Mouse (Mus musculus) MEL (cell line): ENCODE measurements at regions not wholly inside any gene's neighbourhood (a gene's known extent, or its start where the extent isn't known, plus 50 kb on each side); places are given as distances from the start of the nearest gene placed in this dataset.

Source experiments
- DNase-seq: peaks from one replicate; pipeline ENCODE4 v3.0.0; 2011; ENCODE audit warnings: low read depth, low spot score
- H3K27ac ChIP-seq: 2 replicates; pipeline ENCODE4 v1.5.1; 2012; ENCODE audit warnings: low read depth, mild to moderate bottlenecking, control low read depth, low read length, moderate library complexity; ENCODE audit not compliant: control insufficient read depth
- H3K27me3 ChIP-seq, 2 experiments: fragments of 150-350 bp in 1 of 2; sonication (generic) in 1 of 2; 2 replicates each; pipeline ENCODE4 v1.6.1; 2012; ENCODE audit warnings: low read length in 2 of 2, mild to moderate bottlenecking in 2 of 2, improper control_type of control experiment in 1 of 2, moderate library complexity in 1 of 2; ENCODE audit not compliant: insufficient read depth in 2 of 2, control insufficient read depth in 1 of 2
- H3K36me3 ChIP-seq, 2 experiments: 2 replicates each; pipeline ENCODE4 v1.6.1; 2012 to 2014; ENCODE audit warnings: low read length in 2 of 2, improper control_type of control experiment in 1 of 2, inconsistent platforms in 1 of 2, mild to moderate bottlenecking in 1 of 2; ENCODE audit not compliant: insufficient read depth in 2 of 2, control insufficient read depth in 1 of 2
- H3K4me1 ChIP-seq, 2 experiments: fragments of 150-350 bp in 1 of 2; sonication (generic) in 1 of 2; 2 replicates each; pipeline ENCODE4 v1.6.1; 2012; ENCODE audit warnings: low read length in 2 of 2, improper control_type of control experiment in 1 of 2, mild to moderate bottlenecking in 1 of 2; ENCODE audit not compliant: insufficient read depth in 2 of 2, control insufficient read depth in 1 of 2
- H3K4me3 ChIP-seq, 2 experiments: fragments of 150-350 bp in 1 of 2; sonication (generic) in 1 of 2; 2 replicates each; pipeline ENCODE4 v1.5.1; 2012; ENCODE audit warnings: low read depth in 2 of 2, low read length in 2 of 2, mild to moderate bottlenecking in 2 of 2, moderate library complexity in 2 of 2, control low read depth in 1 of 2, improper control_type of control experiment in 1 of 2; ENCODE audit not compliant: control insufficient read depth in 1 of 2, insufficient read depth in 1 of 2
- H3K79me2 ChIP-seq: 2 replicates; pipeline ENCODE4 v1.6.1; 2012; ENCODE audit warnings: mild to moderate bottlenecking, low read length, moderate library complexity; ENCODE audit not compliant: control insufficient read depth, poor library complexity, insufficient read depth
- H3K9ac ChIP-seq: 2 replicates; pipeline ENCODE4 v1.6.1; 2012; ENCODE audit warnings: low read depth, mild to moderate bottlenecking, control low read depth, low read length, moderate library complexity; ENCODE audit not compliant: control insufficient read depth, poor library complexity, severe bottlenecking
- H3K9me3 ChIP-seq: fragments of 150-350 bp; sonication (generic); replicated peaks from 2 replicates; pipeline ENCODE4 v1.6.1; 2012; ENCODE audit warnings: mild to moderate bottlenecking, low read length, improper control_type of control experiment, moderate library complexity; ENCODE audit not compliant: insufficient read depth
- BHLHE40 ChIP-seq: IDR thresholded peaks from 2 replicates; pipeline ENCODE4 v1.6.1; 2012; ENCODE audit warnings: low read depth, mild to moderate bottlenecking, inconsistent platforms, low read length, improper control_type of control experiment, borderline replicate concordance
- CHD1 ChIP-seq: IDR thresholded peaks from 2 replicates; pipeline ENCODE4 v1.6.1; 2012; ENCODE audit warnings: low read depth, mild to moderate bottlenecking, inconsistent platforms, low read length, improper control_type of control experiment
- E2F4 ChIP-seq: IDR thresholded peaks from 2 replicates; pipeline ENCODE4 v1.6.1; 2011; ENCODE audit warnings: low read depth, low read length, improper control_type of control experiment, borderline replicate concordance
- EP300 ChIP-seq, 2 experiments: IDR thresholded peaks; 2 replicates each; pipeline ENCODE4 v1.6.1; 2011; ENCODE audit warnings: improper control_type of control experiment in 2 of 2, low read length in 2 of 2, low read depth in 1 of 2, mild to moderate bottlenecking in 1 of 2
- ETS1 ChIP-seq: IDR thresholded peaks from 2 replicates; pipeline ENCODE4 v1.6.1; 2012; ENCODE audit warnings: low read depth, mild to moderate bottlenecking, inconsistent platforms, low read length, improper control_type of control experiment, moderate library complexity
- GABPA ChIP-seq: IDR thresholded peaks from 2 replicates; pipeline ENCODE4 v1.6.1; 2012; ENCODE audit warnings: low read depth, mild to moderate bottlenecking, inconsistent platforms, low read length, improper control_type of control experiment, moderate library complexity
- GATA1 ChIP-seq: IDR thresholded peaks from 2 replicates; pipeline ENCODE4 v1.6.1; 2011; ENCODE audit warnings: low read depth, low read length, improper control_type of control experiment
- HCFC1 ChIP-seq: IDR thresholded peaks from 2 replicates; pipeline ENCODE4 v1.6.1; 2012; ENCODE audit warnings: low read depth, mild to moderate bottlenecking, inconsistent platforms, low read length, improper control_type of control experiment, moderate library complexity
- JUND ChIP-seq: IDR thresholded peaks from 2 replicates; pipeline ENCODE4 v1.6.1; 2011; ENCODE audit warnings: low read depth, mild to moderate bottlenecking, improper control_type of control experiment, low read length
- KAT2A ChIP-seq: conservative IDR thresholded peaks from 2 replicates; pipeline ENCODE4 v1.6.1; 2012; ENCODE audit warnings: low read depth, low read length, improper control_type of control experiment, inconsistent platforms
- MXI1 ChIP-seq: IDR thresholded peaks from 2 replicates; pipeline ENCODE4 v1.6.1; 2011; ENCODE audit warnings: mild to moderate bottlenecking, low read depth, low read length, improper control_type of control experiment
- MYC ChIP-seq: IDR thresholded peaks from 2 replicates; pipeline ENCODE4 v1.6.1; 2011; ENCODE audit warnings: low read depth, mild to moderate bottlenecking, low read length, improper control_type of control experiment, moderate library complexity
- NELFE ChIP-seq: IDR thresholded peaks from 2 replicates; pipeline ENCODE4 v1.6.1; 2011; ENCODE audit warnings: low read depth, low read length, improper control_type of control experiment
- NRF1 ChIP-seq: IDR thresholded peaks from 2 replicates; pipeline ENCODE4 v1.6.1; 2014; ENCODE audit warnings: low read depth, mild to moderate bottlenecking, inconsistent platforms, low read length, improper control_type of control experiment, moderate library complexity; ENCODE audit not compliant: poor library complexity, insufficient read depth, severe bottlenecking
- POLR2A ChIP-seq, 2 experiments: IDR thresholded peaks; 2 replicates each; pipeline ENCODE4 v1.6.1; 2011 to 2012; ENCODE audit warnings: low read length in 2 of 2, mild to moderate bottlenecking in 2 of 2, control low read depth in 1 of 2, improper control_type of control experiment in 1 of 2, low read depth in 1 of 2, moderate library complexity in 1 of 2; ENCODE audit not compliant: control insufficient read depth in 1 of 2, insufficient read depth in 1 of 2, poor library complexity in 1 of 2
- POLR2AphosphoS2 ChIP-seq: IDR thresholded peaks from 2 replicates; pipeline ENCODE4 v1.6.1; 2011; ENCODE audit warnings: low read length, improper control_type of control experiment
- POLR2AphosphoS5 ChIP-seq: IDR thresholded peaks from 2 replicates; pipeline ENCODE4 v1.6.1; 2012; ENCODE audit warnings: low read depth, borderline replicate concordance, mild to moderate bottlenecking, inconsistent platforms, low read length, moderate library complexity, mixed read lengths
- RAD21 ChIP-seq: IDR thresholded peaks from 2 replicates; pipeline ENCODE4 v1.6.1; 2011; ENCODE audit warnings: mild to moderate bottlenecking, low read depth, low read length, improper control_type of control experiment
- RCOR1 ChIP-seq: IDR thresholded peaks from 2 replicates; pipeline ENCODE4 v1.6.1; 2012; ENCODE audit warnings: low read depth, mild to moderate bottlenecking, inconsistent platforms, low read length, improper control_type of control experiment
- SIN3A ChIP-seq: IDR thresholded peaks from 2 replicates; pipeline ENCODE4 v1.6.1; 2012; ENCODE audit warnings: low read length, improper control_type of control experiment, inconsistent platforms
- SMC3 ChIP-seq: IDR thresholded peaks from 2 replicates; pipeline ENCODE4 v1.6.1; 2011; ENCODE audit warnings: low read depth, low read length, improper control_type of control experiment
- TBP ChIP-seq: IDR thresholded peaks from 2 replicates; pipeline ENCODE4 v1.8.0; 2011; ENCODE audit warnings: low read depth, low read length, improper control_type of control experiment
- TCF12 ChIP-seq: IDR thresholded peaks from 2 replicates; pipeline ENCODE4 v1.6.1; 2014; ENCODE audit warnings: low read depth, mild to moderate bottlenecking, inconsistent platforms, low read length, improper control_type of control experiment, moderate library complexity
- UBTF ChIP-seq: IDR thresholded peaks from 2 replicates; pipeline ENCODE4 v1.6.1; 2012; ENCODE audit warnings: low read depth, mild to moderate bottlenecking, inconsistent platforms, low read length, improper control_type of control experiment, moderate library complexity, borderline replicate concordance; ENCODE audit not compliant: insufficient read depth
- ZC3H11A ChIP-seq: IDR thresholded peaks from 2 replicates; pipeline ENCODE4 v1.6.1; 2012; ENCODE audit warnings: low read depth, mild to moderate bottlenecking, inconsistent platforms, low read length, improper control_type of control experiment
- ZNF384 ChIP-seq: IDR thresholded peaks from 2 replicates; pipeline ENCODE4 v1.6.1; 2012; ENCODE audit warnings: low read depth, mild to moderate bottlenecking, inconsistent platforms, low read length, improper control_type of control experiment

DNA sequence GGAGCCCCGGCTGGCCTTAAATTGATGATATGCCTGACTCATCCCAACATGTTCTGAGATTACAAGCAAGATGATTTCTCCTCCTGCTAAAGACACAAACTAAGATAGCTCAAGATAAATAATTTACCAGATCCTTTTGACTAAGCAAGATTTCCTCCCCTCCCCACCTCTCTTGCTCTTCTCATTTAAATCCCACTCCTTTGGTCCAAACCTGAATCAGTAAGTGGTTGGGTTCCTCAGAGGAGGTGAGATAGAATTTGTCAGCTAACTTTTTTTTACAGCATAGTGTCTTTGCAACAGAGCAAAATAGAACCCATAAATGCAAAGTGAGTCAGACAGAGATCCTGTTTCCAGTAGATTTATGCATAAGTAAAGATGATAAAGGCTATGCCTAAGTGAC, 286.0 kb upstream of the Atp2b1 start:
- H3K79me2 ChIP-seq = no peaks in the 10 kb centered on the region
- H3K27me3 ChIP-seq = no peaks in the 10 kb centered on the region; a peak in 1 of 4 replicates
- H3K4me3 ChIP-seq = no peak overlapping the region
- no peak for TF ChIP-seq HCFC1
- no peak for TF ChIP-seq UBTF
- TF ChIP-seq NRF1 = no peak
- TF ChIP-seq SIN3A = no peak
- no peak for TF ChIP-seq RAD21
- TF ChIP-seq MYC = no peak
- no peak for TF ChIP-seq GABPA
- TF ChIP-seq BHLHE40 = no peak
- no peak for TF ChIP-seq TBP
- TF ChIP-seq KAT2A = no peak
- peaks cover 0 to 22% of the 10 kb centered on the region in 2 experiments; a peak in 2 of 4 replicates for H3K36me3 ChIP-seq
- H3K9ac ChIP-seq = no peak overlapping the region
- DNase-seq = peak; percentile 9
- peaks cover 2 to 10% of the 10 kb centered on the region in 2 experiments; a peak in 3 of 4 replicates for H3K4me1 ChIP-seq
- no peak overlapping the region for H3K27ac ChIP-seq
- H3K9me3 ChIP-seq = no peaks in the 10 kb centered on the region

DNA sequence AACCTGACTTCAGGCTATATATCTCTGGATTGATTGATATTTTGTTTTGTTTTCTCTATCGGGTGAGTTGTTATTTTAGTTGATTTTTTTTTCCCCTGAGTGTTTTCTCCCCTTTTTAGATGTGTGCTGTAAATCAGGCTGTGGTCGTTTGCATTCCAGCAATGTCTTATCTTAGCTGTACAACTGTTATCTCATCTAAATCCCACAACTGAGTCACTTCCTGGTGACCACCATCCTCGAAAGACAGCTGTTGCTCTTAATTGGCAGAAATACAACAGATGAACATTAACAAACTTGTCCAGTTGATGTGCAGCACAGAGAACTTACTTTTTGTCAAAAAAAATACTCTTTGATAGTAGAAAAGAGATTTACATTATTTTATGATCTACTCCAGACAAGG, 285.0 kb upstream of the Atp2b1 start:
- TF ChIP-seq TCF12 = peak; percentile 39; the same call in 1 of the 2 replicates
- TF ChIP-seq GATA1 = peak; percentile 66
- no peak for TF ChIP-seq POLR2AphosphoS5
- no peak; the same call in 1 of the 2 replicates for TF ChIP-seq RCOR1
- no peak for TF ChIP-seq ZNF384
- TF ChIP-seq POLR2A (IDR thresholded peaks at IDR 0.05; ENCODE audit: control insufficient read depth in 1 of 2, insufficient read depth in 1 of 2, low read depth in 1 of 2, low read length in 2 of 2, poor library complexity in 1 of 2) = no peak
- no peak for TF ChIP-seq POLR2AphosphoS2
- TF ChIP-seq JUND = no peak
- TF ChIP-seq EP300 (IDR thresholded peaks at IDR 0.05; ENCODE audit: low read depth in 1 of 2, low read length in 2 of 2) = peak; percentile 55 to 59
- TF ChIP-seq MXI1 = no peak
- TF ChIP-seq SMC3 = no peak
- TF ChIP-seq ETS1 = peak; percentile 70
- TF ChIP-seq CHD1 = no peak
- no peak for TF ChIP-seq RAD21
- TF ChIP-seq ZC3H11A = no peak
- TF ChIP-seq E2F4 = no peak
- no peak for TF ChIP-seq NRF1
- TF ChIP-seq HCFC1 = no peak
- TF ChIP-seq NELFE = no peak
- no peak for TF ChIP-seq KAT2A
- TF ChIP-seq, all 39 proteins: peak for 4
- DNase-seq = peak; percentile 12
- H3K4me1 ChIP-seq = peaks cover 0 to 4% of the 10 kb centered on the region in 2 experiments; a peak in 2 of 4 replicates

More for the DNA sequence above, 285.0 kb upstream of the Atp2b1 start:
- Histone ChIP-seq H3K9ac (no peak overlapping the region), H3K27ac (no peak overlapping the region), H3K36me3 (peaks cover 0 to 12% of the 10 kb centered on the region in 2 experiments; a peak in 2 of 4 replicates), H3K27me3 (no peaks in the 10 kb centered on the region; a peak in 1 of 4 replicates), H3K79me2 (no peaks in the 10 kb centered on the region), H3K4me3 (no peak overlapping the region), H3K9me3 (no peaks in the 10 kb centered on the region)
